8 mouse cellular contexts compared by ENCODE assay signal in the genomic region with DNA sequence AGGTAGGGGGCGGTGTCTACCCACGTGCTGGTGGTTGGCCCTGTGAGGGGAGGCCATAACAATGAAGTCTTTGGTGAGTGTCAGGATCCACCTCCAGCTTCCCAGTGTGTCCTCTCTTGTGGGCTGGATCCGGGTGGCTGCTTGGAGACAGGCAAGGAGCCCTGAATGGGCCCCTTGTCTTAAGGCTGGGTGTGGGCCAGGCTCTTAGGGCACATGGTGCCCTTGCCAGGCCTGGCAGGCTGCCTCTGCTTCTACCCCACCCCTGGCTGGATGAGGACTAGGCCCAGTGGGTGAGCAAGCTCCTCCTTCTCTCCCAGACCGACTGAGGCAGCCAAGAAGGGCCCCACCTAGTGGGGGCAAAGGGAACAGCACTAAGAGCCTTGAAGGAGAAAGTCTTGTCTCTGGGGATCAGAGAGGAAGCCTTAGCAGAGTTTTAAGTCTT. TPM values are rescaled to one million over a fixed set of nuclear protein-coding genes. Genes with fewer than 3 reads are reported as not detected.
A peak's percentile ranks its signal among the peaks of the same experiment; 100 is the strongest.
DNase-seq lines count a peak whose midpoint lies in the region; ATAC-seq and TF ChIP-seq lines count a peak whose summit lies in the region.

No protein-coding gene starts in this region.

- H3K4me1 ChIP-seq in embryonic facial prominence, embryonic 10.5 days: peaks cover 19% of the 10 kb centered on the region
- peaks cover 4% of the 10 kb centered on the region; the same call in 1 of the 2 replicates for H3K4me1 ChIP-seq in limb, embryonic 10.5 days
- peaks cover 2% of the 10 kb centered on the region; the same call in 1 of the 2 replicates for H3K4me1 ChIP-seq in midbrain, embryonic 14.5 days (ENCODE audit: control insufficient read depth, insufficient read depth, low read length)
- peaks cover 2% of the 10 kb centered on the region; the same call in 1 of the 2 replicates for H3K4me1 ChIP-seq in spleen, adult 2 months (ENCODE audit: control insufficient read depth, insufficient read depth, insufficient read length)

- peak; percentile 62 to 71 for DNase-seq in urinary bladder, adult 18-20 months (ENCODE audit: low spot score in 2 of 2)
- no peak for DNase-seq in urinary bladder, postnatal 10 days (ENCODE audit: low spot score)
- DNase-seq in embryonic facial prominence, embryonic 10.5 days (ENCODE audit: low spot score): peak; percentile 79
- peak; percentile 81 for DNase-seq in gonadal fat pad, adult 2 months (ENCODE audit: low read depth)
- DNase-seq in kidney, adult 11 months: peak; percentile 92
- peak; percentile 74 for DNase-seq in limb, embryonic 10.5 days (ENCODE audit: low spot score)
- peak; percentile 84 for DNase-seq in midbrain, embryonic 14.5 days
- peak; percentile 79 to 82 for DNase-seq in spleen, adult 2 months (ENCODE audit: low read depth in 1 of 2, low spot score in 2 of 2)

- 21% methylated on average over 4 of the region's 4 CpGs for WGBS in embryonic facial prominence, embryonic 10.5 days
- WGBS in limb, embryonic 10.5 days: 30% methylated on average over 4 of the region's 4 CpGs
- 17% methylated on average over 4 of the region's 4 CpGs for WGBS in midbrain, embryonic 14.5 days
- 48% methylated on average over 4 of the region's 4 CpGs for WGBS in spleen, adult 2 months

- TF ChIP-seq CTCF in spleen, adult 2 months (IDR thresholded peaks at IDR 0.05; ENCODE audit: extremely low read depth, insufficient read depth, insufficient read length, insufficient replicate concordance): peak; percentile 85; the same call in 1 of the 2 replicates

- no peak overlapping the region for H3K4me2 ChIP-seq in midbrain, embryonic 14.5 days (ENCODE audit: low read length)

- no peaks in the 10 kb centered on the region for H3K9me3 ChIP-seq in embryonic facial prominence, embryonic 10.5 days
- H3K9me3 ChIP-seq in limb, embryonic 10.5 days (replicated peaks): no peaks in the 10 kb centered on the region
- H3K9me3 ChIP-seq in midbrain, embryonic 14.5 days (ENCODE audit: control insufficient read depth, low read length): no peaks in the 10 kb centered on the region

- peak; percentile 74 for ATAC-seq in midbrain, embryonic 14.5 days (ENCODE audit: low FRiP score, low TSS enrichment)

- H3K36me3 ChIP-seq in embryonic facial prominence, embryonic 10.5 days (replicated peaks): peaks cover 50% of the 10 kb centered on the region
- peaks cover 46% of the 10 kb centered on the region for H3K36me3 ChIP-seq in limb, embryonic 10.5 days
- peaks cover 5% of the 10 kb centered on the region; the same call in 1 of the 2 replicates for H3K36me3 ChIP-seq in midbrain, embryonic 14.5 days (ENCODE audit: control insufficient read depth, insufficient read depth, low read length)
- H3K36me3 ChIP-seq in spleen, adult 2 months (ENCODE audit: control insufficient read depth, insufficient read depth, low read length): peaks cover 24% of the 10 kb centered on the region

- no peak for TF ChIP-seq POLR2A in spleen, adult 2 months (IDR thresholded peaks at IDR 0.05; ENCODE audit: low read depth, low read length)

- H3K9ac ChIP-seq in midbrain, embryonic 14.5 days (replicated peaks; ENCODE audit: low read length): no peak overlapping the region

- H3K27ac ChIP-seq in embryonic facial prominence, embryonic 10.5 days (replicated peaks): no peak overlapping the region; the same call in 1 of the 2 replicates
- H3K27ac ChIP-seq in limb, embryonic 10.5 days: peak overlapping the region; percentile 21; the same call in 1 of the 2 replicates
- H3K27ac ChIP-seq in midbrain, embryonic 14.5 days (replicated peaks; ENCODE audit: low read depth, low read length): peak overlapping the region; percentile 57
- no peak overlapping the region for H3K27ac ChIP-seq in spleen, adult 2 months (ENCODE audit: insufficient read depth, low read length)

- 0 out of 2 replicates have a peak overlapping the region, but pooled peaks have one; percentile 25 for H3K4me3 ChIP-seq in embryonic facial prominence, embryonic 10.5 days
- H3K4me3 ChIP-seq in limb, embryonic 10.5 days: no peak overlapping the region
- no peak overlapping the region for H3K4me3 ChIP-seq in midbrain, embryonic 14.5 days (replicated peaks; ENCODE audit: low read depth, low read length)
- no peak overlapping the region for H3K4me3 ChIP-seq in spleen, adult 2 months (ENCODE audit: extremely low read depth, insufficient read depth, insufficient read length)

- no peaks in the 10 kb centered on the region for H3K27me3 ChIP-seq in embryonic facial prominence, embryonic 10.5 days (replicated peaks; ENCODE audit: low read depth, poor library complexity, severe bottlenecking)
- H3K27me3 ChIP-seq in limb, embryonic 10.5 days (ENCODE audit: low read depth, poor library complexity, severe bottlenecking): no peaks in the 10 kb centered on the region
- no peaks in the 10 kb centered on the region for H3K27me3 ChIP-seq in midbrain, embryonic 14.5 days (ENCODE audit: control insufficient read depth, insufficient read depth, low read length)
- H3K27me3 ChIP-seq in spleen, adult 2 months (ENCODE audit: control insufficient read depth, insufficient read depth, low read length): no peaks in the 10 kb centered on the region

RNA-seq across cellular contexts. Expression of a gene that starts 14.5 kb away (rescaled TPM):
- 89.8 and 94.3 TPM in 2 replicates for polyA plus RNA-seq in embryonic facial prominence, embryonic 10.5 days (2016; fragmentation: Nextera tagmentation; extraction: Ambion mirVana)
- polyA plus RNA-seq in gonadal fat pad, adult 2 months (2012; rRNA removed): 138 and 226 TPM in 2 replicates
- 78.1 and 99.5 TPM in 2 replicates for polyA plus RNA-seq in limb, embryonic 10.5 days (2016; fragmentation: Nextera tagmentation; extraction: Ambion mirVana)
- 42.1 and 47.0 TPM in 2 replicates for polyA plus RNA-seq in midbrain, embryonic 14.5 days (2014; fragmentation: Nextera tagmentation; extraction: Ambion mirVana)
- 133 and 180 TPM in 2 replicates for polyA plus RNA-seq in spleen, adult 2 months (2012; rRNA removed)

RNA-seq across cellular contexts. Expression of a gene that starts 18.6 kb away (rescaled TPM):
- polyA plus RNA-seq in embryonic facial prominence, embryonic 10.5 days (2016; fragmentation: Nextera tagmentation; extraction: Ambion mirVana): 3.0 and 3.6 TPM in 2 replicates
- 3.9 and 4.1 TPM in 2 replicates for polyA plus RNA-seq in gonadal fat pad, adult 2 months (2012; rRNA removed)
- polyA plus RNA-seq in limb, embryonic 10.5 days (2016; fragmentation: Nextera tagmentation; extraction: Ambion mirVana): 1.1 and 2.5 TPM in 2 replicates
- 16.2 and 28.8 TPM in 2 replicates for polyA plus RNA-seq in midbrain, embryonic 14.5 days (2014; fragmentation: Nextera tagmentation; extraction: Ambion mirVana)
- polyA plus RNA-seq in spleen, adult 2 months (2012; rRNA removed): 1.2 and 1.9 TPM in 2 replicates

RNA-seq across cellular contexts. Expression of a gene that starts 18.7 kb away (rescaled TPM):
- 47.9 and 49.1 TPM in 2 replicates for polyA plus RNA-seq in embryonic facial prominence, embryonic 10.5 days (2016; fragmentation: Nextera tagmentation; extraction: Ambion mirVana)
- 18.9 and 20.8 TPM in 2 replicates for polyA plus RNA-seq in gonadal fat pad, adult 2 months (2012; rRNA removed)
- 47.0 and 49.5 TPM in 2 replicates for polyA plus RNA-seq in limb, embryonic 10.5 days (2016; fragmentation: Nextera tagmentation; extraction: Ambion mirVana)
- polyA plus RNA-seq in midbrain, embryonic 14.5 days (2014; fragmentation: Nextera tagmentation; extraction: Ambion mirVana): 53.4 and 58.6 TPM in 2 replicates
- 43.9 and 55.3 TPM in 2 replicates for polyA plus RNA-seq in spleen, adult 2 months (2012; rRNA removed)

RNA-seq across cellular contexts. Expression of a gene that starts 27.5 kb away (rescaled TPM):
- polyA plus RNA-seq in embryonic facial prominence, embryonic 10.5 days (2016; fragmentation: Nextera tagmentation; extraction: Ambion mirVana): 9.1 and 11.5 TPM in 2 replicates
- 41.5 and 45.5 TPM in 2 replicates for polyA plus RNA-seq in gonadal fat pad, adult 2 months (2012; rRNA removed)
- polyA plus RNA-seq in limb, embryonic 10.5 days (2016; fragmentation: Nextera tagmentation; extraction: Ambion mirVana): 11.3 and 11.8 TPM in 2 replicates
- polyA plus RNA-seq in midbrain, embryonic 14.5 days (2014; fragmentation: Nextera tagmentation; extraction: Ambion mirVana): 11.3 and 14.4 TPM in 2 replicates
- 36.9 and 44.4 TPM in 2 replicates for polyA plus RNA-seq in spleen, adult 2 months (2012; rRNA removed)

RNA-seq across cellular contexts. Expression of a gene that starts 27.6 kb away (rescaled TPM):
- 14.5 and 17.5 TPM in 2 replicates for polyA plus RNA-seq in embryonic facial prominence, embryonic 10.5 days (2016; fragmentation: Nextera tagmentation; extraction: Ambion mirVana)
- polyA plus RNA-seq in gonadal fat pad, adult 2 months (2012; rRNA removed): 2.0 and 3.1 TPM in 2 replicates
- 8.4 and 15.8 TPM in 2 replicates for polyA plus RNA-seq in limb, embryonic 10.5 days (2016; fragmentation: Nextera tagmentation; extraction: Ambion mirVana)
- polyA plus RNA-seq in midbrain, embryonic 14.5 days (2014; fragmentation: Nextera tagmentation; extraction: Ambion mirVana): 5.6 and 8.2 TPM in 2 replicates
- 1.6 and 2.4 TPM in 2 replicates for polyA plus RNA-seq in spleen, adult 2 months (2012; rRNA removed)

Comparison
In these comparisons a context has a peak if more than half of its experiments do, and no peak if none do; other contexts are left out.
1. H3K27ac ChIP-seq: peak in limb, embryonic 10.5 days (single experiment) and midbrain, embryonic 14.5 days (single experiment); none in embryonic facial prominence, embryonic 10.5 days (single experiment) and spleen, adult 2 months (single experiment).